Mouse (Mus musculus): ENCODE results near the gene Crb2. TPM values are rescaled to one million over a fixed set of nuclear protein-coding genes. Genes with fewer than 3 reads are reported as not detected.

Crb2 gene
- polyA plus RNA-seq, 2 experiments = 0.41 to 0.60 TPM

DNA sequence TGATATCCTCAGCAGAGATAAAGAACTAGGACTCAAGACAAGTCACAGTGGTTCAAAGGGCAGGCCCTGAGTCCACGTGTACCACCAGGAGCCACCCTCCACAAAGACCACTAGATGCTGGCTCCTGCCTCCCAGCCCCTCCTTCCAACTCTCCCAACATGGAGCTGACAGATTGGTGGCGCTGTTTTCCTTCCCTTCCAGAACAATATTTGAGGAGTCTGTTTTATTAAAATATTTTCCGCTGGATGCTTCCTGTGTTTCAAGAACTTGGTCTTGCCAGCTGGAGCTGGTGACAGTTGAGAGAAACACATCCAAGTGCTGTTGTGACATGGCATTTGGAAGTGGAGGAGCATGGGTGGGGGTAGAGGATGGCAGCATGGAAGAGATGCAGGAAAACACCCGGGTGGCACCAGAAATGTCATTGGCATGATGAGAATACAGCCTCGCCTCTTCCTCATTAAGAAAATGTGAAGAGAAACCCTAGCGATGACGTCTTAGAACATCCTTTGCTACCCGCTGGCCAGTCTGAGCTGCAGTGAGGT is 38.8 kb downstream of the Crb2 start:
- H3K27ac ChIP-seq (replicated peaks; ENCODE audit: low read depth, low read length) = no peak overlapping the region
- no peak for TF ChIP-seq POLR2A (IDR thresholded peaks at IDR 0.05; ENCODE audit: borderline replicate concordance, extremely low read depth, insufficient read depth, insufficient read length)
- ATAC-seq (ENCODE audit: low FRiP score, low read depth) (no peak), DNase-seq (ENCODE audit: low spot score) (no peak)
- no peaks in the 10 kb centered on the region for H3K9me3 ChIP-seq (ENCODE audit: control insufficient read depth, low read length)
- no peak overlapping the region for H3K4me2 ChIP-seq (replicated peaks; ENCODE audit: low read depth, low read length, severe bottlenecking)
- no peak overlapping the region for H3K9ac ChIP-seq (ENCODE audit: low read depth, low read length, severe bottlenecking)
- H3K27me3 ChIP-seq (ENCODE audit: control insufficient read depth, insufficient read depth, low read length) = no peaks in the 10 kb centered on the region
- 81% methylated on average over 8 of the region's 8 CpGs for WGBS
- H3K36me3 ChIP-seq (ENCODE audit: control insufficient read depth, insufficient read depth, low read length) = peaks cover 7% of the 10 kb centered on the region; the same call in 1 of the 2 replicates
- 0 out of 2 replicates have a peak, but pooled peaks cover 4% of the 10 kb centered on the region for H3K4me1 ChIP-seq (ENCODE audit: control insufficient read depth, insufficient read depth, low read length)
- H3K4me3 ChIP-seq (replicated peaks; ENCODE audit: low read length) = no peak overlapping the region

DNA sequence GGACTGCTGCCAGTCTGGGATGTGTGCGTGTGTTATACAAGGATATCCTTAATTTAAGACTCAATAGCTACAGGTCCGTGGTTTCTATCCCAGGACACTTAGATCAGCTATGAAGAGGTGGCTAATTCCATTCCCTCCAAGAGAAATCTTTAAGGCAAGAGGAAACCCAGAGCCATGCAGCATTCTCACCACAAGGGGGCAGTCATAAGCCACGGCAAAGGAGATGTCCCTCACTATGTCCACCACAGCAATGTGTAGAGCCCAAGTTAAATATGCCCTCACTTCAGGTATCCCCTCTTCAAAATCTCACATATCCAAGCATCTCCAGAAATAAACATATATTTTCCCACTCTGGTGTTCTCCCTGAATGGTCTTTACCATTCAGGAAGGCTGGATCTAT is 39.6 kb downstream of the Crb2 start:
- no peak for TF ChIP-seq POLR2A (IDR thresholded peaks at IDR 0.05; ENCODE audit: borderline replicate concordance, extremely low read depth, insufficient read depth, insufficient read length)

DNA sequence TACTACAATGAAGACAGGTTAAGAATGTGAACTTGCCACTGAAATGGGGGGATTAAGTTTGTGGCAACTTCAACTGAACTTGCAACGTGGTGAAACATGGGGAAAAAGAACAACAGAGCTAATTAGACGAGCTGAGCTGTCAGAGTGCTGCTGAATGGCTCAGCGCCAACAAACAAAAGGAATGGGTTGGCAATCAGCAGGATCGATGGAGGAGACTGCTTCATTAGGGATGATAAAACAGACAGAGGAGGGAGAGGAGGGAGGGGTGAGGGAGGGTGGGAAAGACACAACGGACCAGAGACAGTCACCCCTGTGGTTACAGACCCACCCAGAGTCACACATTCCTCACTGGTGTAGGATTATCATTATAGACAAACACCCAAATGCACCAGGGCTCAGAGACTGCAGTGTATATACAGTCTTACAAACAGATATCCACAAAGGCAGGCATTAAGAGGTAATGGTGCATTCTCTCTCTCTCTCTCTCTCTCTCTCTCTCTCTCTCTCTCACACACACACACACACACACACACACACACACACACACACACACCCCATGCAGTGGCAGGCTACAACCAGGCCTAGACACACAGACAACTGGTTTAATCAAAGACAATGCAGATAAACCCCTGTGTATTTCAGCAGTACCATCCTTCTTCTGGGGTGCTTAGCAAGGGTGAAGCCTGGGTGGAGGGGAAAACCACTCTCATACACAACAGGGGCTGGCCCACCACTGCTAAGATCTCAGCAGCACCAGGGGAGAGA is 42.9 kb downstream of the Crb2 start:
- DNase-seq (ENCODE audit: low spot score) = no peak
- Histone ChIP-seq H3K36me3 (ENCODE audit: control insufficient read depth, insufficient read depth, low read length) (no peaks in the 10 kb centered on the region; the same call in 1 of the 2 replicates), H3K27ac (replicated peaks; ENCODE audit: low read depth, low read length) (no peak overlapping the region), H3K4me2 (replicated peaks; ENCODE audit: low read depth, low read length, severe bottlenecking) (no peak overlapping the region), H3K27me3 (ENCODE audit: control insufficient read depth, insufficient read depth, low read length) (no peaks in the 10 kb centered on the region), H3K4me1 (ENCODE audit: control insufficient read depth, insufficient read depth, low read length) (0 out of 2 replicates have a peak, but pooled peaks cover 4% of the 10 kb centered on the region), H3K9ac (ENCODE audit: low read depth, low read length, severe bottlenecking) (no peak overlapping the region), H3K9me3 (ENCODE audit: control insufficient read depth, low read length) (no peaks in the 10 kb centered on the region), H3K4me3 (replicated peaks; ENCODE audit: low read length) (no peak overlapping the region)
- WGBS = 23% methylated on average over 5 of the region's 5 CpGs
- ATAC-seq (ENCODE audit: low FRiP score, low read depth) = no peak
- TF ChIP-seq POLR2A (IDR thresholded peaks at IDR 0.05; ENCODE audit: borderline replicate concordance, extremely low read depth, insufficient read depth, insufficient read length) = no peak

More for the DNA sequence above, 39.6 kb downstream of the Crb2 start:
- ATAC-seq (ENCODE audit: low FRiP score, low read depth) (peak; percentile 55; the same call in 1 of the 2 replicates), DNase-seq (ENCODE audit: low spot score) (peak; percentile 73)
- no peak overlapping the region for H3K9ac ChIP-seq (ENCODE audit: low read depth, low read length, severe bottlenecking)
- H3K27me3 ChIP-seq (ENCODE audit: control insufficient read depth, insufficient read depth, low read length) = no peaks in the 10 kb centered on the region
- H3K9me3 ChIP-seq (ENCODE audit: control insufficient read depth, low read length) = no peaks in the 10 kb centered on the region
- no peak overlapping the region for H3K4me2 ChIP-seq (replicated peaks; ENCODE audit: low read depth, low read length, severe bottlenecking)
- no peak overlapping the region for H3K27ac ChIP-seq (replicated peaks; ENCODE audit: low read depth, low read length)
- peaks cover 7% of the 10 kb centered on the region; the same call in 1 of the 2 replicates for H3K36me3 ChIP-seq (ENCODE audit: control insufficient read depth, insufficient read depth, low read length)
- H3K4me1 ChIP-seq (ENCODE audit: control insufficient read depth, insufficient read depth, low read length) = 0 out of 2 replicates have a peak, but pooled peaks cover 4% of the 10 kb centered on the region
- WGBS = 13% methylated on average over 3 of the region's 3 CpGs
- no peak overlapping the region for H3K4me3 ChIP-seq (replicated peaks; ENCODE audit: low read length)

DNA sequence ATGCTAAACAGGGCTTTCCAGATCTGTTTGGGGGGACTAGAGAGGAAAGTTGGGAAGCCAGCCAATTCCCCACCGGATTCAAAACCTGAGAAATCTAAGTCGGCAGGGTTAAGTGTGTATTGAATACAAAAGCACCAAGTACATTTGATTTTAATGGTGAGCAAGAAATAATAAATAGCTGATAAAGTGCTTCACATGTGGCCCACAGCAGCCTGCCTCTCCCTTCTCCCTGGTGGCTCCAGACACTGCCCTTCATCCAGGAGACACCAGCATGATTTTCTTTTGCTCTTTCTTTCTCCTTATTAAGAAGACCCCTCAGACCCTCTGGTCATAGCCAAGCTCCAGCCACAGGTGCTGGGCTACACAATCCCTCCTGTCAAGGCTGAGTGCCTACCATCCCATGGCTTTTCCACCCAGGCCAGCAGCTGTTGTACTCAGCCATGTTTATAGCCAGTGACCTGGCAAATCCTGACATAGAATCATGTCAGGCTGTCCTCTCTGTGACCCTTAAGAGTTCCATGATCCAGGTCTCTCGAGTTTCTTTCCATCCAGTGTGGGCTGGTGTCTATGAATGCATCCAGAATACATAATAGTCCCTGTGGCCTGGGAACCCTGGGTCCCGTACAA is 43.6 kb downstream of the Crb2 start:
- Histone ChIP-seq H3K9me3 (ENCODE audit: control insufficient read depth, low read length) (no peaks in the 10 kb centered on the region), H3K27ac (replicated peaks; ENCODE audit: low read depth, low read length) (no peak overlapping the region), H3K27me3 (ENCODE audit: control insufficient read depth, insufficient read depth, low read length) (no peaks in the 10 kb centered on the region), H3K4me2 (replicated peaks; ENCODE audit: low read depth, low read length, severe bottlenecking) (no peak overlapping the region), H3K4me1 (ENCODE audit: control insufficient read depth, insufficient read depth, low read length) (0 out of 2 replicates have a peak, but pooled peaks cover 4% of the 10 kb centered on the region), H3K36me3 (ENCODE audit: control insufficient read depth, insufficient read depth, low read length) (no peaks in the 10 kb centered on the region; the same call in 1 of the 2 replicates), H3K4me3 (replicated peaks; ENCODE audit: low read length) (no peak overlapping the region), H3K9ac (ENCODE audit: low read depth, low read length, severe bottlenecking) (no peak overlapping the region)
- ATAC-seq (ENCODE audit: low FRiP score, low read depth) (peak; percentile 56; the same call in 1 of the 2 replicates), DNase-seq (ENCODE audit: low spot score) (peak; percentile 7)
- WGBS = 47% methylated on average over 4 of the region's 4 CpGs
- TF ChIP-seq POLR2A (IDR thresholded peaks at IDR 0.05; ENCODE audit: borderline replicate concordance, extremely low read depth, insufficient read depth, insufficient read length) = no peak

DNA sequence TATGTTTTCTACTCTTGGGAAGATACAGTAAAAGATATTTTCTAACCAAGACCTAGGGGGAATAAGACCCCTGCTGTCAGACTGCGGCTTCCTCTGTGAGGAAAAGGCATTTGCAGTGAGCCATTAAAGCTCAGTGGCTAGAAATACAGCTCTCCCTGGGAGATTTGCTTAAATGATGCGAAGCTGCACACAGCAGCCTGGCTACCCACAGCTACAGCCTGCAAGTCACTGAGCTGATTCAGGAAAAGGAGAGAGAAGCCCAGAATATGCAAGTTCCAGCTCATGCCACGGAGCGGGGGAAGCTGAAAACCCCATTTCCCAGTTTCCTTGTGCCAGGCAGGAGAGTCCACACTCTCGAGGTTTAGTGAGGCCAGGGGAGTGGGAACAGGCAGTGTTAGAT is 46.1 kb downstream of the Crb2 start:
- no peak overlapping the region for H3K27ac ChIP-seq (replicated peaks; ENCODE audit: low read depth, low read length)
- ATAC-seq (ENCODE audit: low FRiP score, low read depth) = no peak
- 0 out of 2 replicates have a peak, but pooled peaks cover 4% of the 10 kb centered on the region for H3K4me1 ChIP-seq (ENCODE audit: control insufficient read depth, insufficient read depth, low read length)
- no peak overlapping the region for H3K4me3 ChIP-seq (replicated peaks; ENCODE audit: low read length)
- H3K36me3 ChIP-seq (ENCODE audit: control insufficient read depth, insufficient read depth, low read length) = no peaks in the 10 kb centered on the region; the same call in 1 of the 2 replicates
- no peak for TF ChIP-seq POLR2A (IDR thresholded peaks at IDR 0.05; ENCODE audit: borderline replicate concordance, extremely low read depth, insufficient read depth, insufficient read length)
- no peak overlapping the region for H3K9ac ChIP-seq (ENCODE audit: low read depth, low read length, severe bottlenecking)
- no peaks in the 10 kb centered on the region for H3K27me3 ChIP-seq (ENCODE audit: control insufficient read depth, insufficient read depth, low read length)
- no peak for DNase-seq (ENCODE audit: low spot score)
- no peaks in the 10 kb centered on the region for H3K9me3 ChIP-seq (ENCODE audit: control insufficient read depth, low read length)
- 57% methylated on average over 5 of the region's 5 CpGs for WGBS
- H3K4me2 ChIP-seq (replicated peaks; ENCODE audit: low read depth, low read length, severe bottlenecking) = no peak overlapping the region
